Mouse (Mus musculus) heart, postnatal 14 days (tissue): ENCODE measurements around the gene E2f8. TPM values are rescaled to one million over a fixed set of nuclear protein-coding genes. Genes with fewer than 3 reads are reported as not detected.

ENCODE experiments used
- DNase-seq, 2 experiments: peaks; one replicate each; pipeline ENCODE4 v3.0.0; 2021 to 2022
- intact Hi-C: fragments of 180-260 bp; cut with DNase I; formaldehyde crosslinking; loops from one replicate; pipeline ENCODE4 v1.15.1; 2025
- total RNA-seq, 2 experiments: library from RNA; stranded (reverse); gene quantifications; 2 replicates each; pipeline ENCODE4 v1.2.3; 2021

E2f8 gene
- total RNA-seq, 2 experiments from 2014 or later: 1.8 to 3.3 TPM

DNA sequence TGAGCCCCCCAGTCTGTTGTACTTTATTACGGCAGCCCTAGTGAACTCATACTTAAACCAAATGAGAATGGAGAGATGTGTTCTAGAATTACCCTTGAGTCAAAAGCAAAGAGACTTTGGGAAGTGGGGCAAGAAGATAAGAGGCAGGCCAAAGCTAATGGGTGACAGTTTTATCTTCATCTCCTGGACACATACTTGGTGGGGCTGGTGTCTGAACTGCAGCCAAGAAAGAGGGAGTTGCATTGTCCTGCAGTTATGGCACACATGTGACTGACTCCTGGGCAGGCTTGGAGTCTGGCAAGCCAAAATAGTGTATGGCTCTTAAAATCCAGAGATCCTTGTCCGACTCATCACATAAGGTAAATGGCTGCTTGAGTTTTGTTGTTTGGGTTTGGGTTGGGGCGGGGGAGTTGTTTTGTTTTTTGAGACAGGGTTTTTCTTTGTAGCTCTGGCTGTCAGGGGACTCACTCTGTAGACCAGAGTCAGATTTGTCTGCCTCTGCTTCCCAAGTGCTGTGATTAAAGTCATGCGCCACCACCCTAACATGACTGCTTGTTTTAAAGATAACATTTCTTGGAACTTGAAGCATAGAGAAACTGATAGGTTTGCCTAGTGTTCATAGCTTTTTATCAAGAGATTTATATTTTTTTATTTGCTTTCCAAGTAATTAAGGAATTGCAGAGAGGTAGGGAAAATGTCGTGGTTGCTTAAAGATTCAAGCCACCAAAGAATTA is 52.1 kb downstream of the E2f8 start:
- DNase-seq: peak; percentile 38 to 60
- intact Hi-C loops: no loop called here

- intact Hi-C loops: no loop called here
These were observed 56.2 kb downstream of the E2f8 start for GRCm38 (mm10) chr7:48825170-48825569.

GRCm38 (mm10) chr7:48824671-48825070 is 56.7 kb downstream of the E2f8 start:
- intact Hi-C loops: no loop called here
- DNase-seq: no peak

More at GRCm38 (mm10) chr7:48825170-48825569, 56.2 kb downstream of the E2f8 start:
- DNase-seq: no peak

DNA sequence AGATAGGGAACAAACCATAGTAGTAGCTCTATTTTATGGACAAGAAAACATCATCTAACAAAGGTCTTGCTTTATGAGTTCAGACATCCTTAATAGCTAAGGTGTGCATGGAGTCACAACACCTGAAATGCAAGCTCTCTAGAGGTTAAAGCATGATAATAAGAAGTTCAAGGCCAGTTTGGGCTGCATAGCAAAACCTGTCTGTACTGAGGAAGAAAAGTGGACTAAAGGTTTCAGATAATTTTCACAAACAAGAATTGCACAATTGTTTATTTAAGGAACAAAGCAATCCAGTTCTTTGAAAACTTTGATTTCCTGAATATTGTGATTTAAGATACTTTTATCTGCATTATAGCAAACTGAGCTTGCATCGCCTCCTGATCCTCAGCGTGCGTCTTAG is 57.8 kb downstream of the E2f8 start:
- intact Hi-C loops: no loop called here
- DNase-seq: no peak

DNA sequence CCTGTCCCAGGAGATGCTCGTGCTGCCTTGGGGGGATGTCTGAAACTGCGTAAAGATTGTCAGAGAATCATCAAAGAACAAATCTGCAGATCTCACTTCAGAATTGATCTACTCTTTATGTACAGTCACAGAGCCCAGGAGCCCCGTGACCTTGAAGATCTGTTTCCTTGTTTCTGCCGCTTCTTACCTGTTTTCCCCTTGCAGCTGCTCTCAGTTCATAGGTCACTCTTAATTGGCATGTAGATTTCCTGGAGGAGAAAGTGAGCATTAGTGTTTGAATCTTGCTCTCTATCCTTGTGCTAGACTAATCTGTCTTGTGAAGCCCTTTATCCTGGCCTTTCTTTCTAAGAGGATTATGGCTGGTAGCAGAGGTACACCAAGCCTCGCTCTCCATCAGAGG is 59.7 kb downstream of the E2f8 start:
- no peak for DNase-seq
- intact Hi-C loops: no loop called here

Other genes starting within 250 kb of the E2f8 start
- gene Mrgprb3, start 237.8 kb downstream of the E2f8 start, total RNA-seq: not detected
- 10 to 100 TPM; 11.1 to 12.6 TPM for gene Zdhhc13, start 92.6 kb downstream of the E2f8 start, total RNA-seq
- gene Csrp3, start 33.6 kb downstream of the E2f8 start, total RNA-seq: 1,000 to 10,000 TPM; 1,478 to 1,683 TPM
- gene Nav2, start 27.1 kb upstream of the E2f8 start, total RNA-seq: 10 to 100 TPM; 60.0 to 64.1 TPM